Mouse (Mus musculus): Measurements from ENCODE around the gene Rhbdf2. TPM values are rescaled to one million over a fixed set of nuclear protein-coding genes. Genes with fewer than 3 reads are reported as not detected.
"Not testable (repeated sequence)": the region's sequence is repeated elsewhere in the genome, so short reads cannot be mapped to it uniquely, and the experiment has no call there.

The Rhbdf2 gene
- total RNA-seq (2014; rRNA removed; ENCODE audit: low replicate concordance) (19.0 and 25.5 TPM in 2 replicates), polyA plus RNA-seq (2015; fragmentation: Nextera tagmentation; extraction: Ambion mirVana) (5.8 and 6.1 TPM in 2 replicates)

DNA sequence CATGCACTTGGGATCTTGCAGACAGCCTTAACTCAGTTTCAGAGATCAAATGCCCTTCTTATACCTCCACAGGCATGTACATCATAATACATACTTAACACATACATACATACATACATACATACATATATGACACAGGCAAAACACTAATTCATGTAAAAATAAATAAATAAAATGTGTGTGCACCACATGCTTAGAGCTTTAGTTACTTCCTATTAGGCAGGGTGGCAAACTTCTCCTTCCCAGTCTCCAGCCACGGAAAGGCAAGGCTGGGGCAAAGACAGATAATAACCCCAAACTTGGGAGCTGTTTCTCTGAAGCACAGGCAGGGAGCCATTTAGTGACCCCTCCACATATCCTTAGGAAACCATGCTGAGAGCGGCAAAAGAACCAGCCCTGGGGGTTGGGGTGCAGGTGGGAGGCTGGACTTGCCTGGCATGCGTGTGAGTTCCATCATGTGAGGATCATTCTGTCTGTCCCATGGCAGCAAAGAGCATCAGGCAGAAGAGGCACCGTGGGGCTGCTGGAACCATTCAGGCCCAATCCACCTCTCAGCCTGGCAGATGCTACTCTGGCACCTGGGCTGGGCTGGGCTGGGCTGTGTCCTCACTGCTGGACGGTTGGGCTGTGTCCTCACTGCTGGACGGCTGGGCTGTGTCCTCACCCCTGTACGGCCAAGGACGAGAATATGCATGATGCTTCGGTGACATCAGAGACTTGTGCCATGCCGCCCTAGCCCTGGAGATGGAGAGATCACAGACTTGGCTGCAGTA lies at the start of gene Rhbdf2:
TSS of gene Rhbdf2 (minus strand) at position 721 of the 773 bp plus-strand sequence.
- ATAC-seq (ENCODE audit: insufficient read depth, low read depth) (no peak), DNase-seq (ENCODE audit: low spot score) (peak; percentile 58)
- H3K4me2 ChIP-seq (ENCODE audit: low read depth, low read length) = no peak within 1 kb of the TSS
- no peak within 1 kb of the TSS for H3K9ac ChIP-seq (replicated peaks; ENCODE audit: low read depth, low read length)
- H3K27ac ChIP-seq (ENCODE audit: low read depth) = peak within 1 kb of the TSS; percentile 30
- no peak within 1 kb of the TSS for H3K4me3 ChIP-seq (ENCODE audit: low read depth, low read length)
- H3K9me3 ChIP-seq (replicated peaks; ENCODE audit: control insufficient read depth, low read length) = no peaks in the 10 kb centered on the region
- no peaks in the 10 kb centered on the region for H3K36me3 ChIP-seq (replicated peaks; ENCODE audit: control insufficient read depth, insufficient read depth, low read length)
- no peaks in the 10 kb centered on the region for H3K27me3 ChIP-seq (ENCODE audit: control insufficient read depth, insufficient read depth, low read length)
- peaks cover 30% of the 10 kb centered on the region for H3K4me1 ChIP-seq (ENCODE audit: control insufficient read depth, insufficient read depth)
- WGBS = 44% methylated on average over 10 of the region's 10 CpGs
- TF ChIP-seq CTCF (IDR thresholded peaks at IDR 0.05; ENCODE audit: low read depth) (no peak), EP300 (IDR thresholded peaks at IDR 0.05; ENCODE audit: low read depth) (no peak)

DNA sequence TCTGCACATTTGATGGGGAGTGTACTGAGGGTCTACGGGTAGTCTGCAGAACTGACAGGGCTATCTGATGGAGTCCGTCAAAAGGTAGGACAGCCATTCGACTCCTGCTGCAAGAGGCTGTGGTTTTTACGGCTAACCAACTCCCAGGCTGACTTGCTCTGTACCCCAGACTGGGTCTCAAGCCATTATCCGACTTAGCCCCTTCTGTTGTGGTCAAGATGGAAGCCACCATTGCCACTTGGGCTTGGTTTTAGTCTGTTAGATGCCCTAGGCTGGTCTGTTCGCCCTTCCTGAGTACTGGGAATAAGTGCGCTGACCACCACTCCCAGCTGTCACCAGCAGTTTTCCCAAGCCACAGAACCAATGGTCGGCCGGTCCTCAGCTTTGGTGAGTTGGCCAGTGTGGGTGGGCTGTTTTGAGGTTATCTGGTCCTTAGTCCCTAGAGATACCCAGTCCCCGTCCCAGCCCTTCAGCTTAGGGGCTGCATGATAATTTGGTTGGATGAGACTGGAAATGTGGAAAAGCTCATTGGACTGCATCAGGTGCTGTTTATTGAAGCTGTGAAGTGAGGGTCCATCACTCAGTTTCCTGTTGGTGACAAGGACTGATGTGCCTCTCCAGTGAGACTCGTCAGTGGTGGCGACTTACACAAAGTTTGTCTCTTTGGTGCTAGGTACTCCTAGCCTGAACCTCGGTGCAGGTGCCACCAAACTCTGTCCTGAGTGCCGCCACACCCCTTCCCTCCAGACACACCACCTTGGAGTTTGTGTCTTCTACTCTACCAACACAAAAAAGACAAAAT lies 49.6 kb upstream of the Rhbdf2 start:
- DNase-seq (ENCODE audit: low spot score) = no peak
- TF ChIP-seq CTCF (IDR thresholded peaks at IDR 0.05; ENCODE audit: low read depth) (no peak), EP300 (IDR thresholded peaks at IDR 0.05; ENCODE audit: low read depth) (no peak)
- Histone ChIP-seq H3K36me3 (replicated peaks; ENCODE audit: control insufficient read depth, insufficient read depth, low read length) (peaks cover 61% of the 10 kb centered on the region), H3K4me1 (ENCODE audit: control insufficient read depth, insufficient read depth) (peaks cover 28% of the 10 kb centered on the region), H3K9me3 (replicated peaks; ENCODE audit: control insufficient read depth, low read length) (no peaks in the 10 kb centered on the region), H3K27ac (ENCODE audit: low read depth) (no peak overlapping the region), H3K4me2 (ENCODE audit: low read depth, low read length) (no peak overlapping the region), H3K4me3 (ENCODE audit: low read depth, low read length) (no peak overlapping the region), H3K9ac (replicated peaks; ENCODE audit: low read depth, low read length) (no peak overlapping the region), H3K27me3 (ENCODE audit: control insufficient read depth, insufficient read depth, low read length) (no peaks in the 10 kb centered on the region)
- ATAC-seq (ENCODE audit: insufficient read depth, low read depth) = no peak
- 81% methylated on average over 14 of the region's 14 CpGs for WGBS

DNA sequence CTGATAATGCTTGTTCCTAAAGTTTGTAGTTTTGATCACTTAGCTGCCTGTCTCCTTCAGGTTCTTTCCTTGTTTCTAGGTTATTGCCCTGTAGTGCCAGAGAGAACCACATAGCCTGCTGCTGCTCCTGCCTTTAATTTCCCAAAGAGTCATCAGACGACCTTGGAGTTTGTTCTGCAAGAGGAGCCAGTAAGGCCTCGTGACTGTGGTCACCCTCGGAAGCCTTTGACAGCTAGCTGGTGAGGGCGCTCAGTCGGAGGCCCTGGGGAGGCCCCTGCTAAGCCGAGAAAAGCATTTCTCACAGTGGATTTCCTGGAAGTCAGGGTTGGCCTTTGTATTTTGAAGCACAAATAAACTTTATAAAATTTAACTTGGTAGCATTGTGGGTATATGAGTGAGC lies 48.6 kb upstream of the Rhbdf2 start:
- Histone ChIP-seq H3K36me3 (replicated peaks; ENCODE audit: control insufficient read depth, insufficient read depth, low read length) (peaks cover 61% of the 10 kb centered on the region), H3K27ac (ENCODE audit: low read depth) (peak overlapping the region; percentile 80)

GRCm38 (mm10) chr11:116674616-116675379 lies 48.0 kb upstream of the Rhbdf2 start:
- Histone ChIP-seq H3K36me3 (replicated peaks; ENCODE audit: control insufficient read depth, insufficient read depth, low read length) (peaks cover 61% of the 10 kb centered on the region), H3K9ac (replicated peaks; ENCODE audit: low read depth, low read length) (no peak overlapping the region), H3K4me1 (ENCODE audit: control insufficient read depth, insufficient read depth) (peaks cover 28% of the 10 kb centered on the region), H3K27ac (ENCODE audit: low read depth) (peak overlapping the region; percentile 80), H3K4me2 (ENCODE audit: low read depth, low read length) (no peak overlapping the region), H3K27me3 (ENCODE audit: control insufficient read depth, insufficient read depth, low read length) (no peaks in the 10 kb centered on the region), H3K4me3 (ENCODE audit: low read depth, low read length) (no peak overlapping the region), H3K9me3 (replicated peaks; ENCODE audit: control insufficient read depth, low read length) (no peaks in the 10 kb centered on the region)
- TF ChIP-seq EP300 (IDR thresholded peaks at IDR 0.05; ENCODE audit: low read depth) = no peak
- TF ChIP-seq CTCF (IDR thresholded peaks at IDR 0.05; ENCODE audit: low read depth) = no peak
- no peak for ATAC-seq (ENCODE audit: insufficient read depth, low read depth)
- no peak for DNase-seq (ENCODE audit: low spot score)
- 65% methylated on average over 7 of the region's 7 CpGs for WGBS

More for the DNA sequence above, 48.6 kb upstream of the Rhbdf2 start:
- DNase-seq (ENCODE audit: low spot score); H3K27me3 ChIP-seq (ENCODE audit: control insufficient read depth, insufficient read depth, low read length); H3K4me3 ChIP-seq (ENCODE audit: low read depth, low read length); H3K4me2 ChIP-seq (ENCODE audit: low read depth, low read length); H3K9ac ChIP-seq (replicated peaks; ENCODE audit: low read depth, low read length); H3K9me3 ChIP-seq (replicated peaks; ENCODE audit: control insufficient read depth, low read length): not testable (repeated sequence)
- WGBS = 26% methylated on average over 6 of the region's 6 CpGs
- peak; percentile 52 for ATAC-seq (ENCODE audit: insufficient read depth, low read depth)
- H3K4me1 ChIP-seq (ENCODE audit: control insufficient read depth, insufficient read depth) = peaks cover 28% of the 10 kb centered on the region

GRCm38 (mm10) chr11:116673410-116673809 lies 46.6 kb upstream of the Rhbdf2 start:
- no peak for TF ChIP-seq CTCF (IDR thresholded peaks at IDR 0.05; ENCODE audit: low read depth)
- TF ChIP-seq EP300 (IDR thresholded peaks at IDR 0.05; ENCODE audit: low read depth) = no peak
- H3K4me2 ChIP-seq (ENCODE audit: low read depth, low read length) = peak overlapping the region; percentile 98; the same call in 1 of the 2 replicates
- peaks cover 51% of the 10 kb centered on the region for H3K36me3 ChIP-seq (replicated peaks; ENCODE audit: control insufficient read depth, insufficient read depth, low read length)
- H3K27me3 ChIP-seq (ENCODE audit: control insufficient read depth, insufficient read depth, low read length) = no peaks in the 10 kb centered on the region
- no peak overlapping the region for H3K4me3 ChIP-seq (ENCODE audit: low read depth, low read length)
- WGBS = 72% methylated on average over 2 of the region's 2 CpGs
- no peaks in the 10 kb centered on the region for H3K9me3 ChIP-seq (replicated peaks; ENCODE audit: control insufficient read depth, low read length)
- ATAC-seq (ENCODE audit: insufficient read depth, low read depth) = no peak
- peaks cover 28% of the 10 kb centered on the region for H3K4me1 ChIP-seq (ENCODE audit: control insufficient read depth, insufficient read depth)
- no peak for DNase-seq (ENCODE audit: low spot score)
- 0 out of 2 replicates have a peak overlapping the region, but pooled peaks have one; percentile 84 for H3K9ac ChIP-seq (replicated peaks; ENCODE audit: low read depth, low read length)
- H3K27ac ChIP-seq (ENCODE audit: low read depth) = no peak overlapping the region
